Mouse (Mus musculus) cerebellum, adult 9-11 months (tissue): ENCODE data around the gene Zglp1.
A peak's percentile ranks its signal among the peaks of the same experiment; 100 is the strongest.
"Not testable (repeated sequence)": the region's sequence is repeated elsewhere in the genome, so short reads cannot be mapped to it uniquely, and the experiment has no call there.

Experiments
- DNase-seq: peaks from one replicate; pipeline ENCODE4 v3.0.0; 2022

Gene Zglp1

DNA sequence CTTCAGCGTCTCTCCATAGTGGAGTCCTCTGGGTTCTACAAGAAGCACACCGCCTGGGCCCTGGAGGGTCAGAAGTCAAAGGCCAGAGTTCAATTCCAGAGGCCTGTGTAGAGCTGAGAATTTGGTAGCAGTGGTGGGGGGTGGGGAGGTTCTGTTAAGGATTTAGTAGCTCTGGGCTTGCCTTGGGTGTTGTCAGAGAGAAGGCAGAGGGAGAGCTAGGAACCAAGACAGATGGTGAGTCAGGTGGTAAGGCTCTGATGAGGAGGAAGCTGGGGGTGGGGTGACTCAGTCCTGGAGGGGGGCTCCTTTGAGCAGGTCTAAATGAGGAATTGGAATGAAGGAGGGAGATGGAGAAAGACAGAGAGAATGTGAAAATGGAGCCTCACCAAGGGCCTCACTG is 4.0 kb downstream of the Zglp1 start:
- no peak for DNase-seq

DNA sequence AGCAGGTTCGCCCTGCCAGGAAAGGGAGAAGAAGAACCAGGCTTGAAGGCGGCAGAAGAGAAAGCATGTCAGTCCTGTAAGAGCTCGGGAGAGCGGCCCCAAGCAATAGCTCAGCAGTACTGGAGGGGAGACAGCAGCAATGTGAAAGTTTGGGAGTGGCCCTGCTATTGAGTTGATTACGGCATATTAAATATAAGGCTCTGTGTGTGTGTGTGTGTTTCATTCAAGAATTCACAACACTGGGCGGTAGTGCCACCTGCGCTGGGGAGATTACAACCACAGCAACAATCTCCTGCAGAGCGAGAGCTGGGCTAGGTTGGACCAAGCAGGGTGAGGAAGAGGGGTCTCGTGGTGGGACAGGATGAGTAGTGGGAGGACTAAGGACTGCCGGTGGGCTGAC is 15.3 kb downstream of the Zglp1 start:
- DNase-seq: no peak

DNA sequence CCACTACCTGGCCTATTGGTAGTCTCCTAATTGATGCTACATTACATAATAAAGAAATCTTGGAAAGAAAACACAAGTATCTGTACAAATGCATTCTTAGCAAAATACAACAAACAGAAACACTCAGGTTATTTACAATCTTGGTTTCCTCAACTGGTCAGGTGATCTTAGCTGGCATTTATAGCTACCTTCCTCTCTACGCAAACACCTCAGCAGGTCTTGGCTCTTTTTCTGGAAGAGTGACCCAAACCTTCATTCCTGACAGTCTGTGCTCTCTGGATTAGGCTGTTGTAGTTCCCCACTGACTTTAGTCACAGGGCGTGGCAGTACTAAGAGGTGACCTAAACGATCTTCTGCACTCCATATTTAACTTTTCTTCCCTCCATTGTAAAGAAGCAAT is 21.7 kb downstream of the Zglp1 start:
- DNase-seq: no peak

DNA sequence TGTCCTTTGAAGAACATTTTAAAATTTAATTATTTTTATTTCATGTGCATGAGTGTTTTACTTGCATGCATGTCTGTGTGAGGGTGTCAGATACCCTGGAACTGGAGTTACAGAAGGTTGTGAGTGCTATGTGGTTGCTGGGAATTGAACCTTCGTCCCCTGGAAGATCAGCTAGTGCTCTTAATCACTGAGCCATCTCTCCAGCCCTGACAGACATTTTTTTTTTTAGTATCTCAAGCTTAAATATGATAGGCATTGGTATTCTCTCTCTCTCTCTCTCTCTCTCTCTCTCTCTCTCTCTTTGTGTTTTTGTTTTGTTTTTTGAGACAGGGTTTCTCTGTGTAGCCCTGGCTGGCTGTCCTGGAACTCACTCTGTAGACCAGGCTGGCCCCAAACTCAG is 22.1 kb downstream of the Zglp1 start:
- DNase-seq: not testable (repeated sequence)

DNA sequence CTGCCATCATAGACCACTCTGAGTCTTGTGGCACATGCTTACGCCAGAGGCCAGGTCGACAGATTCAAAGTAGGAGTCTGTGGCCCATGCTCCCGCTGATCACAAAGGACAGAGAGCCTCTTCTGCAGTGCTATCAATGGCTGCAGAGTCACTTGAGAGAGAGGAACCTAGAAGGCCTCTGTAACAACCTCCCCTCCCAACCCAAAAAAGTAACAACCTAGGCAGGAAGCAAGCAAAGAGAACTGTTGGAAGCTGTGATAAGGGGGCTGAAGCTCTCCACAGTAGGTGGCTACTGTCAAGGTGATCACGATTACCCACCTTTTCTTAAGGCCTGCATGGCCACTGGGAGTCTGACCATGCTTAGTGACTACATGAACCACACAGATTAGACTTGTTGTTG is 23.3 kb downstream of the Zglp1 start:
- no peak for DNase-seq

DNA sequence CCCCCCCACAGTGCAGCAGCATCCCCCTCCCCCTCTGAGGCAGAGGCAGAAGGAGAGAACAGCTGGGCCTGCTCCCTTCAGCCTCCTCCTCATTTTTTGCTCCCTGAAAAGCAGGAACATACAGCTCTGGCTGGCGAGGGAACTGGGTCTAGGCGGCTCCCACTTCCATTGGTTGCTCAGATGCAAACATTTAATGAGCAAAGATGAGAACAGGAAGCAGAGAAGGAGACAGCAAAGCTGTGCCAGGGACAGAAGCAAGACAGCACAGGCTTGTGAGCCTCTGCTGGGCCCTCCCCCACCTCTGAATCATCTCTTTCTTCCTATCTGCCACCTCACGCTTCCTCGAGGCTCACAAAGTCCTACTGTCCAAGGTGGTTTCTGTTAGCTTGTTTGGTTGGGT is 25.6 kb downstream of the Zglp1 start:
- no peak for DNase-seq

DNA sequence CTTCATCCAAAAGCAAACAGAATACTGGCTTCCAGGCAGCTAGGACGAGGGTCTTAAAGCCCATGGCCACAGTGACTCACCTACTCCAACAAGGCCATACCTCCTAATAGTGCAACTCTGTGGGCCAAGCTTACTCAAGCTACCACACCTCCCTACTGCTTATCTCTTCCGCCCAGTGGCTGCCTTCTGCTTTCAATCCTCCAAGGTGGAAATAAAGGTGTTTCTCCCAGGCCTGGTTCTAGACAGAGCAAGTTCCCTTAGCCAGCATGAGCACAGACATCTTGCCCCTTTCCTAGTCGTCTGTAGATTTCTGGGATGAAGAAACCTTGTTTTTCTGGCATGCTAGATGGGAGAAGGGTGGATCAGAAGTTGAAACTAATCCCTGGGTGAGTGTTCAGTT is 27.1 kb downstream of the Zglp1 start:
- DNase-seq: no peak

DNA sequence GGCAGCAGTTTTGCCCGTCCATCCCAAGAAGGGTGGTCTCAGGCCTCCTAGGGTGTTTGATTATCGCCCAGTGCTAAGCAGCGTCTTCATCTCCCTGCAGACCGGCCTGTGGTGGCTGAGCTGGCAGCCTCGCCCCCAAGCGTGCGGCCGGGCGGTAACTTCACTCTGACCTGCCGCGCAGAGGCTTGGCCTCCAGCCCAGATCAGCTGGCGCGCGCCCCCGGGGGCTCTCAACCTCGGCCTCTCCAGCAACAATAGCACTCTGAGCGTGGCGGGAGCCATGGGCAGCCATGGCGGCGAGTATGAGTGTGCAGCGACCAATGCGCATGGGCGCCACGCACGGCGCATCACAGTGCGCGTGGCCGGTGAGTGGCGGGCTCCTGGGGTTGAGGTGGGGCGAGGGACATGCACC is 29.4 kb downstream of the Zglp1 start:
- no peak for DNase-seq

DNA sequence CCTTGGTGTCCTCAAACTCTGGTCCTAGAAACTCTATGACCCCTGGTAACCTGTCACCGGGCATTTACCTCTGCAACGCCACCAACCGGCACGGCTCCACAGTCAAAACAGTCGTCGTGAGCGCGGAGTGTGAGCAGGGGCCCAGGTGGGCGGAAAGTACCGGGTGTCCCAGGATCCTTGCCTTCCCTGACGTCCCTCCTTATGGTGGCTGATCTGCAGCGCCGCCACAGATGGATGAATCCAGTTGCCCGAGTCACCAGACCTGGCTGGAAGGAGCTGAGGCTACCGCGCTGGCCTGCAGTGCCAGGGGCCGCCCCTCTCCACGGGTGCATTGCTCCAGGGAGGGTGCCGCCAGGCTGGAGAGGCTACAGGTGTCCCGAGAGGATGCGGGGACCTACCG is 30.2 kb downstream of the Zglp1 start:
- no peak for DNase-seq

DNA sequence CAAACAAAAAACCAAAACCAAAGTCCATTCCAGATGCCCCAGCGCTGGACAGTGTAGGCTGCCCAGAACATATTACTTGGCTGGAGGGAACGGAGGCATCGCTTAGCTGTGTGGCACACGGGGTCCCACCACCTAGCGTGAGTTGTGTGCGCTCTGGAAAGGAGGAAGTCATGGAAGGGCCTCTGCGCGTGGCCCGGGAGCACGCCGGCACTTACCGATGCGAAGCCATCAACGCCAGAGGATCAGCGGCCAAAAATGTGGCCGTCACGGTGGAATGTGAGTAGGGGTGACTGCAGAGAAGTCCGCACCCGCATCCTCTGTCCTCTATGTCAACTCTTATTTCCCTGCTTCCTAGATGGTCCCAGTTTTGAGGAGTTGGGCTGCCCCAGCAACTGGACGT is 30.7 kb downstream of the Zglp1 start:
- DNase-seq: no peak

DNA sequence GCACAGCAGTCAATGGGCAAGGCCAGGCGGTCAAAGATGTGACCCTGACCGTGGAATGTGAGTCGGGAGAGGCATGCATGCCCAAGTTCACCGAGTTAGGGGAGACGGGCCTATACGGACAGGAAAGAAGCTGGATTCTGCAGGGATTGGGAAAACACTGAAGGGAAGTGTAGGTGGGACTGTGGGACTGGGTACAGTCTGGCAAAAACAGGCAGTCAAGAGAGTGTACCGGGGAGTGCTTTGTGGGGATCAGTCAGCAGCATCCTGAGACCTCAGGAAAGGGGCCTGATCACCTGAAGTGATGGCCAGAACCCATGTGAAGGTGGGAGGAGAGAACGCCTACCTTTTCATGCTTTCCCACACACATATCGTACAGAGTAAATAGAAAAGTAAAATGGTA is 31.3 kb downstream of the Zglp1 start:
- no peak for DNase-seq

DNA sequence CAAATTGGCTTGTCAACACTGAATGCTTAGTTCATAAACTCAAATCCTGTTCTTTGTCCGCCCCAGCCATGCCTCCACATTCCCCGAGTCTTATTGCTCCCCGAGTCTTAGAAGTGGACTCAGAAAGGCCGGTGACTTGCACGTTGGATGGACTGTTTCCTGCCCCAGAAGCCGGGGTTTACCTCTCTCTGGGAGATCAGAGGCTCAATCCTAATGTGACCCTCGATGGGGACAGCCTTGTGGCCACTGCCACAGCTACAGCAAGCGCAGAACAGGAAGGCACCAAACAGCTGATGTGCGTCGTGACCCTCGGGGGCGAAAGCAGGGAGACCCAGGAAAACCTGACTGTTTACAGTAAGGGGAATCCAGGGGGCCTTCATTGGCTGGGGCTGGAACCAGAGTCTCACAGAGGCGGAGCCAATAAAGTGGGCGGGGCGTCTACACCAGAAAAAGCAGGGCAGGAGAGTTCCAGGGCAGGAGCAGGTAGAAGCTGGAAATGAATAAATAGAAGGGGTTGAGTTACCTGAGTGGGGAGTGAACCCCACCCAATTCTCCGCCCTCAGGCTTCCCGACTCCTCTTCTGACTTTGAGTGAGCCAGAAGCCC is 32.3 kb downstream of the Zglp1 start:
- no peak for DNase-seq

DNA sequence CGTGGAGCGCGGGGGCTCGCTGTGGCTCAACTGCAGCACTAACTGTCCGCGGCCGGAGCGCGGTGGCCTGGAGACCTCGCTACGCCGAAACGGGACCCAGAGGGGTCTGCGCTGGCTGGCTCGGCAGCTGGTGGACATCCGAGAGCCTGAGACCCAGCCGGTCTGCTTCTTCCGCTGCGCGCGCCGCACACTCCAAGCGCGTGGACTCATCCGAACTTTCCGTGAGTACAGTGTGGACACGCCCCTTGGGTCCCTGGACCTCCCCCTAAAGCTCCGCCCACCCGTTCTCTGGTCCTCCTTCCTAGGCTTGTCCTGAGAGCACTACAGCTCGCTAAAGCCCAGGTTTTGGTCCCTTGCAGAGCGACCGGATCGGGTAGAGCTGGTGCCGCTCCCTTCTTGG is 33.8 kb downstream of the Zglp1 start:
- peak; percentile 40 for DNase-seq

DNA sequence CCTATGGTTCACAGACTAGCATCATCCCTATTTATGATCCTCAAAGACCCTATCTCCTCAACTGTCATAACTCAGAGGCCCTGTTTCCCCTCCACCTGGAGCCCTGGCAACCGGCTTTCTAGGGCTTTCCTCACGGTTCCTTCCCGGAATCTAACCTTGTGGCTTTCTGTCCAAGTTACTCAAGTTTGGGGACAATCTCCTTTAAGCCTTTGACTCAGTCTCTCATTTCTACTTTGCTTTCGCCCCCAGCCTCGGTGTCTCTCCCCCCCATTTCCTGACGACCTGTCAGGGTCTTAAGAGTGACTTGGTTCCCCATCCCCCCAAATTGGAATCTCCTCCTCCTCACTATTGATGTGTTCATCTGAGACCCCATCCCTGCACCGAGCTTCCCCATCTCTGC is 34.4 kb downstream of the Zglp1 start:
- no peak for DNase-seq

DNA sequence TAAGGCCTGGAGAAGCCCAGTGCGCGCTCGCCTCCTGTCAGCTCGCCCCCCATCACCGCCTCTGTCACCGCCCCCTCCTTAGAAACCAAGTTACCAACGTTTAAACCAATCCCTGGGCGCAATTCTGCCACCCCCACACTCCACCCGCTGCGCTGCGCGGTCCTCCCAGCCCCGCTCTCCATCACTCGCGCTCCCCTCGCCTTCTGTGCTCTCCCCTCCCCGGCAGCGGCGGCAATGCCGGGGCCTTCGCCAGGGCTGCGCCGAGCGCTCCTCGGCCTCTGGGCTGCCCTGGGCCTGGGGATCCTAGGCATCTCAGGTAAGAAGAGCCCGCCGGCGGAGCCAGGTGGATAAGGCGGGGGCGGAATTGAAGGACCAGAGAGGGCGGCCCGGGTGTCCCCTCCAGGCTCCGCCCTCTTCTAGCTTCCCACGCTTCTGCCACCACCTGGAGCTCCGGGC is 35.0 kb downstream of the Zglp1 start, which contains the start of gene Icam5:
Gene Icam5 (plus strand): TSS at position 178 of the 456 bp plus-strand sequence.
- no peak for DNase-seq

DNA sequence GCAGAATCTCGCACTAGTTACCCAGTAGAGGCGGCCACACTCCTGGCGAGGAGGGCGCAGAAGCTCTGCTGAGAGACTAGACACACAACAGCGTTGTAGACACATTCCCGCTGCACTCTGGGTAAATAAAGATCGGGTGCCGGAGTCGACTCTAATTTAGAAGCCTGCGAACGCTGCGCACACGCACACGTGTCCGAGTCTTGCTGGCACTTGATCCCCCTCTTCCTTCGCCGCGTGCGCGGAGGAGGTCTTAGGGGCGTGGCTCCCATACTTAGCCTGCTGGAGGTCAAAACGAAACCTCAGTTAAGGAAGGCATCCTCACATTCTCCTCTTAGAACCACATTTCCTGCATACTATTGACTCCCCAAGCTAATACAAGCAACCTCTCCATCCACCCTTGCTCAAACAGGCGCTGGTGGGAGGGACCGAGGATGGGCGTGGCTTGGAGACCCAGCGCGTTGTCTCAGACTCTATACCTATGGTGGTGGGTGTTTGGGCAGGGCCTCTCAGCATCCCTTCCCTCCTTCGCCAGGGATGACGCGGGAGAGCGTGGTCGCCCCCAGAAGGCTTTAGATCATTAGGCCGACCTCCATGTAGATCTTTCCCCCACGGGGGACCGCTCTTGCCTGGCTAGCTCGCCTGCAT is 35.5 kb downstream of the Zglp1 start:
- DNase-seq: no peak

DNA sequence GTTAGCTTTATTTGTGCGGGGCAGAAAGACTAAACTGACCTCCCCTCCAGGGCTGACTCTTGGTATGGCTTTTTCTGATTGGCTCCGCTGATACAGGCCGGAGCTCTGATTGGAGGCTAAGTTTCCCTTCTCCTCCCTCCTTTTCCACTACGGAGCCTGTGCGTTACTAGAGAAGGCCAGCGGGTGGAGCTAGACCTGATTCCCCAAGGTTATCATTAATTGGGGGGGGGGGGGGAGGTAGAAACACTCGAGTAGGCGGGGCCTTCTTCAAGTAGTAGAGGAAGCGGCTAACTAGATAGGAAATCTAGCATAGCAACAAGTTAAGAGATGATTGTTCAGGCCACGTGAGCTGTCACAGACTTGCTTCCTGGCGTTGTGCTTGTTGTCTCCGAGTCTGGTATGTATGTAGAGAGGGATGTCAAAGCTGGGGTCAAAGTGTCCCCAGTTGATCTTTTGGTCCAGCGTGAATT is 36.1 kb downstream of the Zglp1 start:
- DNase-seq: peak; percentile 79

DNA sequence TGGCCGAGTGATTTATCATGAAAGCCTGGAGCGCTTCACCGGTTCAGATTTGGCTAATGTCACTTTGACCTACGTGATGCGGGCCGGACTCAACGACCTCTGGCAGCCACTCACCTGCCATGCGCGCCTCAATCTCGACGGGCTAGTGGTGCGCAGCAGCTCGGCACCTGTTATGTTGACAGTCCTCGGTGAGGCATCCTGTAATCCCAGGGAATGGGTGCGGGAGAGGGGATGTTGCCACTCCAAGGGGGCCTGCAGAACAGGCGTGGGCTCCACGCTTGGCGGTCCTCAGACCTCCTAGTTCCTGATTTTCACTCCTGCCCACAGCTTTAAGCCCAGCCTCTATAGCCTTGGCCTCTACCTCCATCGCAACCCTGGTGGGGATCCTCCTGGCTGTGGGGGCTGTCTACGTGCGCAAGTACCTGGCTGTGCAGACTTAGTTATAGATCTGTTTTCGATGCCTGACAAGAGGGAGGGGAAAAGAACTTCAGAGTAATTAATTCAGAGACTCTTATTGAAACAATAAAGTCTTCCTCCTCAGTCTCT is 36.8 kb downstream of the Zglp1 start:
- DNase-seq: no peak

DNA sequence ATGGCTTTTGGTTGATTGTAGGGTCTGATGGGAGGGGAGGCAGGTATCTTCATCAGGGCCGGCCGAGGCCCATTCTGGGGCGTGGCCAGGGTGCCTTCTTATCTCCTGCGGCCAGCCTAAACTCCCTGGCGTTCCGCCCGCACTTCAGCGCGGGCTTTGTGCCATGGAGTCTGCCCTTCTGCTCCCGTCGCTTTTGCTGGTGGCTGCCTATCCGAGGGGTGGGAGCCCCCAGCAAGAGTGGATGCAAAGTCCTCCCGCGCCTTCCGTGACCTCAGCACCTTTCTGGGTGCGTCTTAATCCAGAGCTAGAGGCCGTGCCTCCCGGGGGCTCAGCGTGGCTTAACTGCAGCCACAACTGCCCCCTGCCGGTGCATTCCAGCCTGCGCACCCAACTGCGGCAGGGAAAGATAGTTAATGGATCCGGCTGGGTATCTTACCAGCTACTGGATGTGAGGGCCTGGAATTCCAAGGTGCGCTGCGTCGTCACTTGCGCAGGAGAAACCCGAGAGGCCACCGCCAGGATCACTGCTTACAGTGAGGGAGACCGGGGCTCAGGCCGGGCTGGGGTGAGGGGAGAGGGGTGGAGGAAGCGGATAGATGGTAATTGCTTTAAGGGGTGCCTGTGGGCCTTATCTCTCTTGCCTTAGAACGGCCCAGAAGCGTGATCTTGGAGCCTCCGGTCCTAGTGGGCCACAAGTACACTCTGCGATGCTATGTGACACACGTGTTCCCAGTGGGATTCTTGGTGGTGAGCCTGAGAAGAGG is 37.4 kb downstream of the Zglp1 start, which contains the start of gene Icam4:
Gene Icam4 (plus strand): TSS at position 83 of the 764 bp plus-strand sequence.
- peak; percentile 45 for DNase-seq

DNA sequence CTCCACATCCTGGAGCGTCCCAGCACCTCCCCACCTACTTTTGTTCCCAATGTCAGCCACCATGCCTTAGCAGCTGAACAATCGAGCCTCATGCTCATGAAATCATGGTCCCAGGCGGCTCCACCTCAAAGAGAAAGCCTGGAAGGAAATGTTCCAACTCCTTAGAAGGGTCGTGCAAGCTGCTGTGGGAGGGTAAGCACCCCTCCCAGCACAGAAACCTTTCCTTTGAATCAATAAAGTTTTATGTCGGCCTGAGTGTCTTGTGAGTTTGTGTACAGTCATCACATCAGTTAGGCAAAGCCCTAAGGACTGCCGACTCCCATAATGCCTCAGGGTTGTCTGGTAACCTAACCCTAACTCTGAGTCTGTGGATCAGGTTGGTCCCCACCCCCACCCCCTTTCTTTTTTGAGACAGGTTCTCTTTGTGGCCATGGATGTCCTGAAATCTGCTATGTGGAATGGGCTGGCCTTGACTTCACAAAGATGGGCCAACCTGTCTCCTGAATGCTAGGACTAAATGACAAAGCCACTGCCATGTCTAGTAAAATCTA is 38.3 kb downstream of the Zglp1 start:
- DNase-seq: no peak

DNA sequence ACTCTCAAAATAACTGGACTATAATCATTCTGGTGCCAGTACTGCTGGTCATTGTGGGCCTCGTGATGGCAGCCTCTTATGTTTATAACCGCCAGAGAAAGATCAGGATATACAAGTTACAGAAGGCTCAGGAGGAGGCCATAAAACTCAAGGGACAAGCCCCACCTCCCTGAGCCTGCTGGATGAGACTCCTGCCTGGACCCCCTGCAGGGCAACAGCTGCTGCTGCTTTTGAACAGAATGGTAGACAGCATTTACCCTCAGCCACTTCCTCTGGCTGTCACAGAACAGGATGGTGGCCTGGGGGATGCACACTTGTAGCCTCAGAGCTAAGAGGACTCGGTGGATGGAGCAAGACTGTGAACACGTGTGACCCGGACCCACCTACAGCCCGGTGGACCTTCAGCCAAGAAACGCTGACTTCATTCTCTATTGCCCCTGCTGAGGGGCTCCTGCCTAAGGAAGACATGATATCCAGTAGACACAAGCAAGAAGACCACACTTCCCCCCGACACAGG is 39.1 kb downstream of the Zglp1 start:
- no peak for DNase-seq

DNA sequence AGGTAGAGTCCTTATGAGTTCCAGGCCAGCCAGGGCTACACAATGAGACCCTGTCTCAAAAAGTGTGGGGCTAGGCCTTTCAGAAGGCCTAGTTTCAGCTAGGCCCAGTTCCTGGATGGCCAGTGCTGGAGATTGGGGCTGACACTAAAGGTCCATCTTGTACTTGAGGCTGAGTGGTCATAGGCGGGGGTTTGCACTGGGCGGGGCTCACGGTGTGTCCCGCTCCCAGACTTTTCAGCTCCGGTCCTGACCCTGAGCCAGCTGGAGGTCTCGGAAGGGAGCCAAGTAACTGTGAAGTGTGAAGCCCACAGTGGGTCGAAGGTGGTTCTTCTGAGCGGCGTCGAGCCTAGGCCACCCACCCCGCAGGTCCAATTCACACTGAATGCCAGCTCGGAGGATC is 40.0 kb downstream of the Zglp1 start:
- no peak for DNase-seq

DNA sequence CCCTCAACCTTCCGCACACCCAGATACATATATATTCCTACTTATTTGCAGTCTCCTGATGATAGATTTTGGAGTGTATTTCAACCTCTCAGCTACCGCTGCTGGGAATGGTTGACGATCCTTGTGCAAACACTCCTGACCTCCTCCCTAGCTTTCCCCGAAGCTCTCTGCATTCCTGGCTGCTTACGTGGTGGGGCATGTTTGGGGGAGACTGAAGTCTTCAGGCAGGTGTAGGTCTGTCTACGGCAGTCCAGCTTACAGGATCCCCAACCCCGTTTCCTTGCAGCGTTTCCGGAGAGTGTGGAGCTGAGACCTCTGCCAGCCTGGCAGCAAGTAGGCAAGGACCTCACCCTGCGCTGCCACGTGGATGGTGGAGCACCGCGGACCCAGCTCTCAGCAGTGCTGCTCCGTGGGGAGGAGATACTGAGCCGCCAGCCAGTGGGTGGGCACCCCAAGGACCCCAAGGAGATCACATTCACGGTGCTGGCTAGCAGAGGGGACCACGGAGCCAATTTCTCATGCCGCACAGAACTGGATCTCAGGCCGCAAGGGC is 41.6 kb downstream of the Zglp1 start:
- DNase-seq: no peak
